Comparison of ENCODE assay signal across 9 mouse cellular contexts in the genomic region with DNA sequence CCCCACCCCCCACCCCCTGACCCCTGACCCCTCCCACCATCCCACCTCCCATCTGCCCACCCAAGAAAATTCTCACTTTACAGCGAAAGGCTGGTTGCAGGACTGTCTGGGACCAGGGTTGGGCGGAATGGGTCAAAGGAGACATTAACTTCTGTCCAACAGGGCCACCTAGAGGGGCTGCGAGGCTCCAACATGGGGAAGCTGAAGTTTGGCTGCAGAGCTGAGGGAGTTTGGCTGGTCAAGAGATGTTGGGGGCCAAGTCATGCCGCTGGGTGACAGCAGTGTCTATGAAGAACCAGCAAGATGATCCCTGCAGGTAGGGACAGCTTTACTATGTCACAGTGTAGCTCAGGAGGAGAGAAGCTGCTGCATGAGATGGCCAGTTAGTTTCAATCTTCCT. TPM values are rescaled to one million over a fixed set of nuclear protein-coding genes. Genes with fewer than 3 reads are reported as not detected.
DNase-seq lines count a peak whose midpoint lies in the region; ATAC-seq and TF ChIP-seq lines count a peak whose summit lies in the region.
"Had no signal": no experiment of that assay in that cellular context is flagged by ENCODE, and none has a peak within 500 bp of the region (broad histone marks: within the 10 kb centered on the region; RNA-seq: fewer than 3 reads in every experiment).

No protein-coding gene starts in this region.

- no peak for ATAC-seq in kidney, embryonic 16.5 days (ENCODE audit: low FRiP score, low TSS enrichment)
- no peak for ATAC-seq in hindbrain, embryonic 13.5 days (ENCODE audit: low FRiP score)

- DNase-seq in kidney, adult 8-10 months, result peak; percentile 9 to 36
- DNase-seq in CH12.LX (ENCODE audit: extremely low read depth), result no peak
- DNase-seq in gastrocnemius, postnatal 14 days, result peak; percentile 43
- DNase-seq in lung, postnatal 14 days, result peak; percentile 62
- DNase-seq in frontal cortex, postnatal 25 days (ENCODE audit: low spot score in 2 of 2), result no peak

- no peaks in the 10 kb centered on the region for H3K9me3 ChIP-seq in kidney, embryonic 16.5 days (ENCODE audit: low read length)
- no peaks in the 10 kb centered on the region for H3K9me3 ChIP-seq in CH12.LX (replicated peaks; ENCODE audit: low read length)
- no peaks in the 10 kb centered on the region for H3K9me3 ChIP-seq in hindbrain, embryonic 13.5 days
- H3K9me3 ChIP-seq: hindbrain, embryonic 15.5 days had no signal

- no peak for TF ChIP-seq POLR2A in CH12.LX (IDR thresholded peaks at IDR 0.05; ENCODE audit: low read depth, low read length)
- no peak for TF ChIP-seq POLR2A in bone marrow, adult 2 months (IDR thresholded peaks at IDR 0.05; ENCODE audit: borderline replicate concordance, control insufficient read depth, low read depth, low read length)

- no peak overlapping the region for H3K9ac ChIP-seq in kidney, embryonic 16.5 days (replicated peaks; ENCODE audit: low read length)
- H3K9ac ChIP-seq in CH12.LX (ENCODE audit: insufficient read depth, low read depth), result no peak overlapping the region
- no peak overlapping the region for H3K9ac ChIP-seq in hindbrain, embryonic 13.5 days
- H3K9ac ChIP-seq: hindbrain, embryonic 15.5 days had no signal

- TF ChIP-seq CTCF in CH12.LX (conservative IDR thresholded peaks at IDR 0.05 in 1 of 2, IDR thresholded peaks at IDR 0.05 in 1 of 2; ENCODE audit: low read depth in 2 of 2, low read length in 2 of 2), result peak in 1 of 2 experiments; percentile 69; a peak in 2 of 4 replicates
- peak; percentile 62 for TF ChIP-seq CTCF in bone marrow, adult 2 months (IDR thresholded peaks at IDR 0.05; ENCODE audit: control insufficient read depth, insufficient read depth, low read length)

- H3K36me3 ChIP-seq in kidney, embryonic 16.5 days (ENCODE audit: insufficient read depth, low read length), result no peaks in the 10 kb centered on the region
- peaks cover 10 to 82% of the 10 kb centered on the region in 2 experiments for H3K36me3 ChIP-seq in CH12.LX (replicated peaks in 1 of 2; ENCODE audit: control insufficient read depth in 1 of 2, insufficient read depth in 1 of 2, low read length in 1 of 2)
- H3K36me3 ChIP-seq in hindbrain, embryonic 13.5 days, result no peaks in the 10 kb centered on the region
- H3K36me3 ChIP-seq: hindbrain, embryonic 15.5 days had no signal

- H3K4me2 ChIP-seq in kidney, embryonic 16.5 days (replicated peaks; ENCODE audit: low read depth, low read length), result no peak overlapping the region
- H3K4me2 ChIP-seq in CH12.LX (ENCODE audit: insufficient read depth, low read depth, poor library complexity, severe bottlenecking), result no peak overlapping the region
- no peak overlapping the region for H3K4me2 ChIP-seq in hindbrain, embryonic 13.5 days
- H3K4me2 ChIP-seq: hindbrain, embryonic 15.5 days had no signal

- no peak overlapping the region for H3K27ac ChIP-seq in kidney, embryonic 16.5 days (ENCODE audit: low read length)
- H3K27ac ChIP-seq in CH12.LX (ENCODE audit: insufficient read depth, low read depth), result no peak overlapping the region
- no peak overlapping the region for H3K27ac ChIP-seq in bone marrow, adult 2 months (ENCODE audit: control insufficient read depth, insufficient read depth, low read depth, low read length, poor library complexity)
- no peak overlapping the region for H3K27ac ChIP-seq in hindbrain, embryonic 13.5 days
- H3K27ac ChIP-seq: hindbrain, embryonic 15.5 days had no signal

- dilution Hi-C loops in CH12.LX (cut with MboI; ENCODE audit: extremely low pct_ligation_motif_present, extremely low pct_unique_long_range_greater_than_20kb, low sequenced_read_pairs), result no loop called here

- 42% methylated on average over 4 of the region's 4 CpGs for WGBS in kidney, embryonic 16.5 days
- 43% methylated on average over 4 of the region's 4 CpGs for WGBS in bone marrow, adult 2 months
- WGBS in hindbrain, embryonic 13.5 days, result 49% methylated on average over 4 of the region's 4 CpGs

- peak; percentile 71 for TF ChIP-seq RAD21 in CH12.LX (IDR thresholded peaks at IDR 0.05; ENCODE audit: low read depth, low read length)

- no peaks in the 10 kb centered on the region for H3K79me2 ChIP-seq in CH12.LX (replicated peaks; ENCODE audit: control insufficient read depth, extremely low read depth, insufficient read depth, poor library complexity, severe bottlenecking)

- H3K4me3 ChIP-seq in kidney, embryonic 16.5 days (ENCODE audit: low read length), result no peak overlapping the region
- no peak overlapping the region for H3K4me3 ChIP-seq in CH12.LX (replicated peaks in 1 of 3; ENCODE audit: low read depth in 2 of 3, low read length in 2 of 3, poor library complexity in 1 of 3)
- H3K4me3 ChIP-seq in bone marrow, adult 2 months (replicated peaks; ENCODE audit: control insufficient read depth, low read depth, low read length), result no peak overlapping the region
- no peak overlapping the region for H3K4me3 ChIP-seq in hindbrain, embryonic 13.5 days
- H3K4me3 ChIP-seq: hindbrain, embryonic 15.5 days had no signal

- in situ Hi-C loops in CH12.LX (cut with MboI; ENCODE audit: low pct_ligation_motif_present, low pct_unique_long_range_greater_than_20kb, low sequenced_read_pairs), result loop anchor here (25.0 kb wide), 1 partner anchor 257 kb away; no protein-coding TSS in a partner anchor

- H3K4me1 ChIP-seq in kidney, embryonic 16.5 days (ENCODE audit: insufficient read depth, low read length), result no peaks in the 10 kb centered on the region
- H3K4me1 ChIP-seq in CH12.LX (ENCODE audit: control insufficient read depth in 1 of 2, insufficient read depth in 2 of 2), result peaks cover 10 to 21% of the 10 kb centered on the region in 2 experiments
- no peaks in the 10 kb centered on the region for H3K4me1 ChIP-seq in bone marrow, adult 2 months (ENCODE audit: control insufficient read depth, insufficient read depth, low read length)
- no peaks in the 10 kb centered on the region for H3K4me1 ChIP-seq in hindbrain, embryonic 13.5 days (replicated peaks)
- H3K4me1 ChIP-seq: hindbrain, embryonic 15.5 days had no signal

- intact Hi-C loops in gastrocnemius, postnatal 14 days (cut with DNase I; ENCODE audit: low total_unique reads), result no loop called here

- no peak for TF ChIP-seq EP300 in CH12.LX (IDR thresholded peaks at IDR 0.05; ENCODE audit: low read length)

- H3K27me3 ChIP-seq in kidney, embryonic 16.5 days (ENCODE audit: insufficient read depth, low read length), result no peaks in the 10 kb centered on the region
- no peaks in the 10 kb centered on the region for H3K27me3 ChIP-seq in CH12.LX (replicated peaks)
- H3K27me3 ChIP-seq in hindbrain, embryonic 13.5 days, result no peaks in the 10 kb centered on the region

TF ChIP-seq in CH12.LX, 34 proteins besides CTCF, POLR2A, EP300 and RAD21:
- TF ChIP-seq ZKSCAN1 (IDR thresholded peaks at IDR 0.05; ENCODE audit: borderline replicate concordance, low read depth, low read length), result no peak
- TF ChIP-seq SMC3 (IDR thresholded peaks at IDR 0.05; ENCODE audit: low read depth, low read length), result peak; percentile 55

RNA-seq across cellular contexts. Expression of gene Gpr155, which starts 32.9 kb away (rescaled TPM):
- polyA plus RNA-seq in kidney, embryonic 16.5 days (2015; fragmentation: Nextera tagmentation; extraction: Ambion mirVana), result 7.7 and 8.2 TPM in 2 replicates
- 3.2 and 4.4 TPM in 2 replicates for total RNA-seq in CH12.LX (2012; rRNA removed)
- 3.0 and 4.4 TPM in 2 replicates for total RNA-seq in CH12.LX (2014; rRNA removed)
- polyA plus RNA-seq in CH12.LX (2012; ENCODE audit: insufficient read length, low read depth), result 4.0 and 5.7 TPM in 2 replicates
- 4.5 and 4.6 TPM in 2 replicates for polyA plus RNA-seq in bone marrow, adult 2 months (2011; ENCODE audit: insufficient read depth, insufficient read length, low replicate concordance, missing spikeins)
- total RNA-seq in gastrocnemius, postnatal 14 days (2021), result 10 to 100 TPM; 10.9 to 12.0 TPM
- 12.4 and 12.7 TPM in 2 replicates for polyA plus RNA-seq in hindbrain, embryonic 13.5 days (2015; fragmentation: Nextera tagmentation; extraction: Ambion mirVana)

Comparison
In these comparisons a context has a peak if more than half of its experiments do, and no peak if none do; other contexts are left out.
1. DNase-seq: peak in kidney, adult 8-10 months (2 of 2), gastrocnemius, postnatal 14 days (single experiment) and lung, postnatal 14 days (single experiment); none in CH12.LX (single experiment) and frontal cortex, postnatal 25 days (0 of 2).